Mouse (Mus musculus) right cerebral cortex, postnatal 25 days (tissue): ENCODE measurements at regions not wholly inside any gene's neighbourhood (a gene's known extent, or its start where the extent isn't known, plus 50 kb on each side); places are given as distances from the start of the nearest gene placed in this dataset.

ENCODE experiments used
- DNase-seq: peaks from one replicate; pipeline ENCODE4 v3.0.0; 2022

GRCm38 (mm10) chr2:57916375-57917023 is 81.2 kb upstream of the Galnt5 start:
- no peak for DNase-seq

- no peak for DNase-seq
Measured at GRCm38 (mm10) chr2:57917721-57918120, 80.0 kb upstream of the Galnt5 start.

DNA sequence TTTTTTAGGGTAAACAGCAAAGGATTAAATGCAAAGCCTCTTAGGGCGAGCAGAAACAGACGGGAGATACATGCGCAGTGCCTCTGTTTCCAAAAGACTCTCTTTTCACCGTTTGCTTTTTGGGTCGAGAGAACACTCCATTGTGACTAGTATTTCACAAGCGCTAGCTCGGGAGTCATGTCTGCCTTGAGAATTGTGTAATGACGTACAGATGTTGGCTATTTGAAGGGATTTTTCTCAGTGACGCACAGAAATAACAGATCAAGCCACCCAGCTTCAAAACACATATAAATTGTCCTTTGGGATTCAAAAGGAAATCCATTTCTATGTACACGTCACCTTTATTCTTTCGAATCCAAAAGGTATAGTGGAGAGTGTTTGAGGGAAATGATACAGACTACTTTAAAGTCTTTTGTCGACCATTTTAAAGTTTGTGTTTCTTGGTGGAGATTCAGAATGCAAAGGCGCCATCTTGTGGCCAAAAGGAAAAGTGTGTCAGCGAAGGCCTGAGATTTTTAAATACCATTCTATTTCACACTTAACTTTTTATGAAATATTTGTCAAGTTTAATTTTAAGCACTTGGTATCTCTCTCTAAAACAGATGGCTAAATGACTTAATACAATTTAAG is 78.5 kb upstream of the Galnt5 start:
- peak; percentile 30 for DNase-seq

GRCm38 (mm10) chr2:57934062-57934822 is 63.4 kb upstream of the Galnt5 start:
- no peak for DNase-seq
